Mouse (Mus musculus) kidney, adult 8-10 months (tissue): ENCODE results near the gene Tmem164.

Source experiments
- DNase-seq, 2 experiments: peaks; one replicate each; pipeline ENCODE4 v3.0.0; 2022

Tmem164 gene

GRCm38 (mm10) chrX:142832221-142832620 lies 151.0 kb downstream of the Tmem164 start:
- DNase-seq, result no peak

- no peak for DNase-seq
Observed at GRCm38 (mm10) chrX:142833164-142833796, 152.1 kb downstream of the Tmem164 start.

- no peak for DNase-seq
Observed at GRCm38 (mm10) chrX:142834807-142835206, 153.6 kb downstream of the Tmem164 start.

- no peak for DNase-seq
Observed at GRCm38 (mm10) chrX:142836399-142836798, 155.2 kb downstream of the Tmem164 start.

GRCm38 (mm10) chrX:142837316-142837715 lies 156.1 kb downstream of the Tmem164 start:
- DNase-seq, result no peak

GRCm38 (mm10) chrX:142838841-142839240 lies 157.6 kb downstream of the Tmem164 start:
- DNase-seq, result no peak

- DNase-seq, result no peak
Observed at GRCm38 (mm10) chrX:142839411-142839810, 158.2 kb downstream of the Tmem164 start.

- no peak for DNase-seq
Observed at GRCm38 (mm10) chrX:142841916-142842315, 160.7 kb downstream of the Tmem164 start.

GRCm38 (mm10) chrX:142846266-142846665 lies 165.1 kb downstream of the Tmem164 start:
- no peak for DNase-seq

- no peak for DNase-seq
Observed at GRCm38 (mm10) chrX:142848032-142848431, 166.8 kb downstream of the Tmem164 start.

GRCm38 (mm10) chrX:142869844-142870243 lies 188.6 kb downstream of the Tmem164 start:
- DNase-seq, result no peak

GRCm38 (mm10) chrX:142882255-142882654 lies 201.0 kb downstream of the Tmem164 start:
- no peak for DNase-seq

- DNase-seq, result no peak
Observed at GRCm38 (mm10) chrX:142883593-142883992, 202.4 kb downstream of the Tmem164 start.

GRCm38 (mm10) chrX:142885962-142886361 lies 204.8 kb downstream of the Tmem164 start:
- no peak for DNase-seq
